Mouse (Mus musculus) CH12.LX (cell line): ENCODE measurements at regions not wholly inside any gene's neighbourhood (a gene's known extent, or its start where the extent isn't known, plus 50 kb on each side); places are given as distances from the start of the nearest gene placed in this dataset.

ENCODE experiments used
- DNase-seq: peaks from one replicate; pipeline ENCODE4 v3.0.0-alpha.2; 2013; ENCODE audit errors: extremely low read depth
- H3K27ac ChIP-seq: 2 replicates; pipeline ENCODE4 v1.5.1; 2012; ENCODE audit warnings: low read depth, mild to moderate bottlenecking, control low read depth, moderate library complexity; ENCODE audit not compliant: insufficient read depth
- H3K27me3 ChIP-seq: replicated peaks from 2 replicates; pipeline ENCODE3; 2012; ENCODE audit warnings: inconsistent platforms
- H3K36me3 ChIP-seq, 2 experiments: replicated peaks in 1 of 2; 2 replicates each; pipeline versions ENCODE3 to v1.6.1; 2012; ENCODE audit warnings: inconsistent platforms in 1 of 2, low read length in 1 of 2, mild to moderate bottlenecking in 1 of 2, mixed read lengths in 1 of 2, moderate library complexity in 1 of 2; ENCODE audit not compliant: control insufficient read depth in 1 of 2, insufficient read depth in 1 of 2
- H3K4me1 ChIP-seq, 2 experiments: 2 replicates each; pipeline ENCODE4 v1.6.1; 2012; ENCODE audit warnings: inconsistent platforms in 1 of 2, moderate library complexity in 1 of 2; ENCODE audit not compliant: insufficient read depth in 2 of 2, control insufficient read depth in 1 of 2
- H3K4me2 ChIP-seq: 2 replicates; pipeline ENCODE4 v1.6.1; 2012; ENCODE audit warnings: low read depth, mild to moderate bottlenecking, control low read depth; ENCODE audit not compliant: poor library complexity, insufficient read depth, severe bottlenecking
- H3K4me3 ChIP-seq, 3 experiments: fragments of 150-350 bp in 1 of 3; sonication (generic) in 1 of 3; replicated peaks in 1 of 3; 2 replicates each; pipeline versions ENCODE3 to v1.5.1; 2011 to 2012; ENCODE audit warnings: low read depth in 2 of 3, low read length in 2 of 3, mild to moderate bottlenecking in 2 of 3, moderate library complexity in 2 of 3, control low read depth in 1 of 3, improper control_type of control experiment in 1 of 3, inconsistent platforms in 1 of 3, mixed read lengths in 1 of 3; ENCODE audit not compliant: poor library complexity in 1 of 3
- H3K79me2 ChIP-seq: replicated peaks from 2 replicates; pipeline ENCODE4 v1.6.1; 2012; ENCODE audit warnings: mild to moderate bottlenecking, moderate library complexity; ENCODE audit not compliant: control insufficient read depth, poor library complexity, insufficient read depth, severe bottlenecking; ENCODE audit errors: extremely low read depth
- H3K9ac ChIP-seq: 2 replicates; pipeline ENCODE4 v1.6.1; 2012; ENCODE audit warnings: low read depth, mild to moderate bottlenecking, control low read depth, moderate library complexity; ENCODE audit not compliant: insufficient read depth
- H3K9me3 ChIP-seq: replicated peaks from 2 replicates; pipeline ENCODE3; 2012; ENCODE audit warnings: low read length, inconsistent platforms, mixed read lengths
- ELF1 ChIP-seq: IDR thresholded peaks from 2 replicates; pipeline ENCODE4 v1.6.1; 2014; ENCODE audit warnings: low read depth, mild to moderate bottlenecking, inconsistent platforms, low read length, improper control_type of control experiment
- EP300 ChIP-seq: IDR thresholded peaks from 2 replicates; pipeline ENCODE4 v1.6.1; 2011; ENCODE audit warnings: low read length, improper control_type of control experiment
- GABPA ChIP-seq: IDR thresholded peaks from 2 replicates; pipeline ENCODE4 v1.6.1; 2012; ENCODE audit warnings: low read depth, low read length, improper control_type of control experiment, inconsistent platforms; ENCODE audit not compliant: insufficient replicate concordance
- JUN ChIP-seq: IDR thresholded peaks from 2 replicates; pipeline ENCODE4 v1.6.1; 2011; ENCODE audit warnings: low read depth, mild to moderate bottlenecking, low read length, improper control_type of control experiment, moderate library complexity; ENCODE audit not compliant: insufficient read depth
- JUND ChIP-seq: conservative IDR thresholded peaks from 2 replicates; pipeline ENCODE4 v1.6.1; 2011; ENCODE audit warnings: low read depth, low read length, improper control_type of control experiment
- KAT2A ChIP-seq: IDR thresholded peaks from 2 replicates; pipeline ENCODE4 v1.6.1; 2012; ENCODE audit warnings: low read length, improper control_type of control experiment, inconsistent platforms; ENCODE audit not compliant: insufficient replicate concordance
- MAFK ChIP-seq: IDR thresholded peaks from 2 replicates; pipeline ENCODE4 v1.6.1; 2011; ENCODE audit warnings: low read length, improper control_type of control experiment; ENCODE audit not compliant: insufficient replicate concordance
- MEF2A ChIP-seq: IDR thresholded peaks from 2 replicates; pipeline ENCODE4 v1.6.1; 2014; ENCODE audit warnings: low read depth, mild to moderate bottlenecking, inconsistent platforms, low read length, improper control_type of control experiment, borderline replicate concordance
- MYC ChIP-seq: IDR thresholded peaks from 2 replicates; pipeline ENCODE4 v1.6.1; 2011; ENCODE audit warnings: low read depth, mild to moderate bottlenecking, improper control_type of control experiment, low read length
- NRF1 ChIP-seq: IDR thresholded peaks from 2 replicates; pipeline ENCODE4 v1.6.1; 2014; ENCODE audit warnings: low read depth, mild to moderate bottlenecking, inconsistent platforms, low read length, improper control_type of control experiment, moderate library complexity
- POLR2A ChIP-seq: IDR thresholded peaks from 2 replicates; pipeline ENCODE4 v1.6.1; 2011; ENCODE audit warnings: low read depth, mild to moderate bottlenecking, improper control_type of control experiment, low read length
- RCOR1 ChIP-seq: conservative IDR thresholded peaks from 2 replicates; pipeline ENCODE4 v1.6.1; 2012; ENCODE audit warnings: low read depth, mild to moderate bottlenecking, inconsistent platforms, low read length, improper control_type of control experiment
- SIN3A ChIP-seq: IDR thresholded peaks from 2 replicates; pipeline ENCODE4 v1.6.1; 2012; ENCODE audit warnings: low read length, improper control_type of control experiment, inconsistent platforms
- TBP ChIP-seq: conservative IDR thresholded peaks from 2 replicates; pipeline ENCODE4 v1.6.1; 2011; ENCODE audit warnings: low read depth, low read length, improper control_type of control experiment
- UBTF ChIP-seq: IDR thresholded peaks from 2 replicates; pipeline ENCODE4 v1.6.1; 2012; ENCODE audit warnings: low read depth, mild to moderate bottlenecking, inconsistent platforms, low read length, improper control_type of control experiment, moderate library complexity
- USF1 ChIP-seq: IDR thresholded peaks from 2 replicates; pipeline ENCODE4 v1.6.1; 2014; ENCODE audit warnings: low read depth, mild to moderate bottlenecking, inconsistent platforms, low read length, improper control_type of control experiment
- USF2 ChIP-seq: conservative IDR thresholded peaks from 2 replicates; pipeline ENCODE4 v1.6.1; 2011; ENCODE audit warnings: low read depth, low read length, improper control_type of control experiment
- ZKSCAN1 ChIP-seq: IDR thresholded peaks from 2 replicates; pipeline ENCODE4 v1.6.1; 2012; ENCODE audit warnings: low read depth, inconsistent platforms, low read length, improper control_type of control experiment, borderline replicate concordance
- ZNF384 ChIP-seq: IDR thresholded peaks from 2 replicates; pipeline ENCODE4 v1.6.1; 2012; ENCODE audit warnings: low read depth, low read length, improper control_type of control experiment, inconsistent platforms
- dilution Hi-C: fragments of 300-500 bp; cut with MboI; formaldehyde crosslinking; loops from 2 replicates; pipeline ENCODE4 v1.14.3; 2020; ENCODE audit warnings: low sequenced_read_pairs; ENCODE audit not compliant: extremely low pct_unique_long_range_greater_than_20kb, extremely low pct_ligation_motif_present
- in situ Hi-C: fragments of 300-500 bp; cut with MboI; formaldehyde crosslinking; loops from 3 replicates; pipeline ENCODE4 v1.14.3; 2019; ENCODE audit warnings: low sequenced_read_pairs, low pct_ligation_motif_present, low pct_unique_long_range_greater_than_20kb, mixed read lengths

DNA sequence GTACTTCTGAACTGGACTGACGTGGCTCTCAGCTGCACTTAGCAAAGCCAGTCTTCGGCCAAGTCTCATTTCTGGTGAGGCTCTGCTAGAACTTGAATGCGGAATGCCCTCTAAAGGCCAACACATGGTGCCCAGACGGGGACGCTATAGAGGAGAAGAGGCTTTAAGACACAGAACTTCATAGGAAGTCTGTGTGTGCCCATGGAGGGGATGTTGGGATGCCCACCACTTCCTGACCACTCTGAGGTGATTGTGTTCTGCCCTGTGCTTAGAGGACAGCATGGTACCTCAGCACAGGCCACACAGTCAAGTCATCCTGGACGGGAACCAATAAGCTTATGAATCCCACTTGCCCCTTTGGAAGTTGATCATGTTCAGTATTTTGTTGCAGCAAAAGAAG is 325.3 kb upstream of the Map3k7 start:
- Histone ChIP-seq H3K4me3 (no peak overlapping the region), H3K4me1 (no peaks in the 10 kb centered on the region), H3K4me2 (no peak overlapping the region), H3K27me3 (no peaks in the 10 kb centered on the region), H3K9me3 (peaks cover 6% of the 10 kb centered on the region), H3K9ac (no peak overlapping the region), H3K36me3 (no peaks in the 10 kb centered on the region), H3K79me2 (no peaks in the 10 kb centered on the region), H3K27ac (no peak overlapping the region)
- in situ Hi-C loops (no loop called here), dilution Hi-C loops (no loop called here)
- no peak for DNase-seq
- TF ChIP-seq NRF1: no peak
- no peak for TF ChIP-seq KAT2A
- no peak for TF ChIP-seq JUND
- no peak for TF ChIP-seq JUN
- TF ChIP-seq ZNF384: no peak
- TF ChIP-seq USF1: no peak

DNA sequence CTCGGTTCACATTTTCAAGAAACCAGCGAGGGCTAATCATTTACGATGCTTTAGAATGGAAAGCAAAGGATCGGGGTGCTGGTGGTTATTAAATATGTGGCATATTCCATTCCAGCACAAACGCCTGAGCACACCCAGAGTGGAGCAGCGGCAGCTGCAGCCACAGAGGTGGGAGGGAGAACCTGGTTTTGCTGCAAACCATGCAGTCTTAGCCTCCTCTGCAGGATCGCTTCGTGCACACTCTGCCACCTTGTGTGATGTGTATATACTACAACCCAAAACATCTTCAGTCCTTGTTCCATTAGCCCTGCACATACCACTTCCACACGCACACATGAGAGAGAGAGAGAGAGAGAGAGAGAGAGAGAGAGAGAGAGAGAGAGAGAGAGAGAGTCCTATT is 321.7 kb upstream of the Map3k7 start:
- no peaks in the 10 kb centered on the region for H3K36me3 ChIP-seq
- H3K27me3 ChIP-seq: no peaks in the 10 kb centered on the region
- no peak overlapping the region for H3K9ac ChIP-seq
- H3K79me2 ChIP-seq: no peaks in the 10 kb centered on the region
- TF ChIP-seq RCOR1 (no peak), MYC (no peak), SIN3A (no peak), ELF1 (no peak), POLR2A (no peak), UBTF (no peak), GABPA (no peak), TBP (no peak), MEF2A (no peak), ZKSCAN1 (no peak), MAFK (no peak), JUND (no peak), EP300 (no peak), USF2 (no peak)
- no peak for DNase-seq
- no peak overlapping the region for H3K4me3 ChIP-seq
- H3K4me1 ChIP-seq: no peaks in the 10 kb centered on the region
- dilution Hi-C loops: no loop called here
- H3K4me2 ChIP-seq: no peak overlapping the region
- peaks cover 2% of the 10 kb centered on the region for H3K9me3 ChIP-seq
- in situ Hi-C loops: no loop called here
- no peak overlapping the region for H3K27ac ChIP-seq
